Mouse (Mus musculus) layer of hippocampus, adult 2 months (tissue): ENCODE measurements around the gene Rapgef4. TPM values are rescaled to one million over a fixed set of nuclear protein-coding genes. Genes with fewer than 3 reads are reported as not detected.

Source experiments
- DNase-seq, 2 experiments: peaks; one replicate each; pipeline ENCODE4 v3.0.0; 2022; ENCODE audit warnings: low spot score in 2 of 2
- H3K27ac ChIP-seq: fragments of 200-600 bp; 2 replicates; pipeline ENCODE4 v1.8.1; 2022
- H3K4me3 ChIP-seq: fragments of 200-600 bp; 2 replicates; pipeline ENCODE4 v1.8.1; 2022; ENCODE audit warnings: mild to moderate bottlenecking
- CTCF ChIP-seq: fragments of 200-600 bp; conservative IDR thresholded peaks from 2 replicates; pipeline ENCODE4 v1.8.1; 2022; ENCODE audit warnings: antibody characterized with exemption, mild to moderate bottlenecking, moderate library complexity
- total RNA-seq, 2 experiments: library from RNA; stranded (reverse); gene quantifications; 2 replicates each; pipeline ENCODE4 v1.2.3; 2021

The Rapgef4 gene
- total RNA-seq, 2 experiments from 2014 or later, result 381 TPM

- no peak for DNase-seq
- 0 out of 2 replicates have a peak overlapping the region, but pooled peaks have one; percentile 19 for H3K27ac ChIP-seq
- no peak for TF ChIP-seq CTCF
- no peak overlapping the region for H3K4me3 ChIP-seq
These were observed 123.6 kb downstream of the Rapgef4 start for GRCm38 (mm10) chr2:72104604-72105003.

GRCm38 (mm10) chr2:72107525-72108180, 126.6 kb downstream of the Rapgef4 start:
- no peak for DNase-seq
- Histone ChIP-seq H3K27ac (peak overlapping the region; percentile 79), H3K4me3 (no peak overlapping the region)
- TF ChIP-seq CTCF, result no peak

- Histone ChIP-seq H3K27ac (peak overlapping the region; percentile 79), H3K4me3 (no peak overlapping the region)
- DNase-seq, result peak; percentile 28 to 32
- TF ChIP-seq CTCF, result no peak
These were observed 127.6 kb downstream of the Rapgef4 start for GRCm38 (mm10) chr2:72108448-72109312.

- H3K4me3 ChIP-seq, result no peak overlapping the region
- DNase-seq, result no peak
- no peak for TF ChIP-seq CTCF
- no peak overlapping the region; the same call in 1 of the 2 replicates for H3K27ac ChIP-seq
These were observed 129.4 kb downstream of the Rapgef4 start for GRCm38 (mm10) chr2:72110404-72110803.

- Histone ChIP-seq H3K27ac (peak overlapping the region; percentile 56; the same call in 1 of the 2 replicates), H3K4me3 (no peak overlapping the region)
- DNase-seq, result no peak
- TF ChIP-seq CTCF, result no peak
These were observed 132.7 kb downstream of the Rapgef4 start for GRCm38 (mm10) chr2:72113716-72114115.

GRCm38 (mm10) chr2:72114148-72114559, 133.1 kb downstream of the Rapgef4 start:
- no peak for TF ChIP-seq CTCF
- Histone ChIP-seq H3K27ac (peak overlapping the region; percentile 56), H3K4me3 (no peak overlapping the region)
- no peak for DNase-seq

- no peak for TF ChIP-seq CTCF
- DNase-seq, result no peak
These were observed 135.1 kb downstream of the Rapgef4 start for GRCm38 (mm10) chr2:72116103-72116502.

GRCm38 (mm10) chr2:72116698-72117097, 135.7 kb downstream of the Rapgef4 start:
- no peak for TF ChIP-seq CTCF
- Histone ChIP-seq H3K27ac (peak overlapping the region; percentile 58; the same call in 1 of the 2 replicates), H3K4me3 (no peak overlapping the region)
- DNase-seq, result no peak

More at GRCm38 (mm10) chr2:72116103-72116502, 135.1 kb downstream of the Rapgef4 start:
- Histone ChIP-seq H3K27ac (no peak overlapping the region), H3K4me3 (no peak overlapping the region)

- TF ChIP-seq CTCF, result no peak
- peak overlapping the region; percentile 58; the same call in 1 of the 2 replicates for H3K27ac ChIP-seq
- H3K4me3 ChIP-seq, result no peak overlapping the region
- DNase-seq, result no peak
These were observed 136.3 kb downstream of the Rapgef4 start for GRCm38 (mm10) chr2:72117138-72118011.

GRCm38 (mm10) chr2:72120211-72120610, 139.2 kb downstream of the Rapgef4 start:
- no peak for TF ChIP-seq CTCF
- no peak for DNase-seq
- Histone ChIP-seq H3K27ac (no peak overlapping the region), H3K4me3 (no peak overlapping the region)

- H3K27ac ChIP-seq, result no peak overlapping the region
- DNase-seq, result no peak
- no peak for TF ChIP-seq CTCF
- no peak overlapping the region for H3K4me3 ChIP-seq
These were observed 141.6 kb downstream of the Rapgef4 start for GRCm38 (mm10) chr2:72122410-72123223.

GRCm38 (mm10) chr2:72123851-72124250, 142.8 kb downstream of the Rapgef4 start:
- H3K4me3 ChIP-seq, result no peak overlapping the region
- DNase-seq, result no peak
- TF ChIP-seq CTCF, result no peak
- H3K27ac ChIP-seq, result no peak overlapping the region
